Mouse (Mus musculus) midbrain, embryonic 13.5 days (tissue): ENCODE results near the gene Ifnl2. TPM values are rescaled to one million over a fixed set of nuclear protein-coding genes. Genes with fewer than 3 reads are reported as not detected.
A peak's percentile ranks its signal among the peaks of the same experiment; 100 is the strongest.
"Not testable (repeated sequence)": the region's sequence is repeated elsewhere in the genome, so short reads cannot be mapped to it uniquely, and the experiment has no call there.

Experiments used
- ATAC-seq: fragments of 200-750 bp; cut with Nextera tagmentation; 2 replicates; pipeline ENCODE4 v1.8.0; 2017; ENCODE audit warnings: mild to moderate bottlenecking, moderate TSS enrichment, moderate library complexity
- H3K27ac ChIP-seq: fragments of 300-500 bp; sonication (generic); 2 replicates; pipeline ENCODE4 v1.5.1; 2015; ENCODE audit warnings: inconsistent platforms, mild to moderate bottlenecking, moderate library complexity
- H3K27me3 ChIP-seq: fragments of 300-500 bp; sonication (generic); 2 replicates; pipeline ENCODE4 v1.6.1; 2015; ENCODE audit warnings: mild to moderate bottlenecking, inconsistent platforms
- H3K36me3 ChIP-seq: fragments of 300-500 bp; sonication (generic); 2 replicates; pipeline ENCODE4 v1.6.1; 2015; ENCODE audit warnings: mild to moderate bottlenecking, inconsistent platforms
- H3K4me1 ChIP-seq: fragments of 300-500 bp; sonication (generic); replicated peaks from 2 replicates; pipeline ENCODE4 v1.6.1; 2015; ENCODE audit warnings: inconsistent platforms
- H3K4me2 ChIP-seq: fragments of 300-500 bp; sonication (generic); replicated peaks from 2 replicates; pipeline ENCODE4 v1.6.1; 2015; ENCODE audit warnings: moderate library complexity, mild to moderate bottlenecking, inconsistent platforms
- H3K4me3 ChIP-seq: fragments of 300-500 bp; sonication (generic); replicated peaks from 2 replicates; pipeline ENCODE4 v1.5.1; 2015; ENCODE audit warnings: mild to moderate bottlenecking, inconsistent platforms
- H3K9ac ChIP-seq: fragments of 300-500 bp; sonication (generic); replicated peaks from 2 replicates; pipeline ENCODE4 v1.6.1; 2015; ENCODE audit warnings: mild to moderate bottlenecking, inconsistent platforms
- H3K9me3 ChIP-seq: fragments of 300-500 bp; sonication (generic); 2 replicates; pipeline ENCODE4 v1.6.1; 2016; ENCODE audit warnings: mild to moderate bottlenecking, inconsistent platforms
- WGBS: fragments of 180-500 bp; shearing (Covaris S2); methylation state at CpG from one replicate; pipeline ENCODE4 v1.1.7; 2015; 5-methylcytosine and 5-hydroxymethylcytosine counted together
- polyA plus RNA-seq: library from polyadenylated mRNA; unstranded; fragments of >200 nt; fragmentation: Nextera tagmentation; extraction: Ambion mirVana; gene quantifications from 2 replicates; pipeline ENCODE4 v1.2.1, GENCODE M21; 2015

Ifnl2 gene
- polyA plus RNA-seq, 1 experiment from 2014 or later: not detected

- Histone ChIP-seq H3K27me3 (peaks cover 55% of the 10 kb centered on the region), H3K4me2 (peak overlapping the region; percentile 50), H3K4me3 (peak overlapping the region; percentile 23), H3K4me1 (peaks cover 24% of the 10 kb centered on the region), H3K27ac (no peak overlapping the region), H3K36me3 (no peaks in the 10 kb centered on the region), H3K9ac (no peak overlapping the region), H3K9me3 (no peaks in the 10 kb centered on the region)
- ATAC-seq: peak; percentile 54
- 1% methylated on average over 23 of the region's 27 CpGs for WGBS
These were observed 33.9 kb upstream of the Ifnl2 start for GRCm38 (mm10) chr7:28544051-28544601.

DNA sequence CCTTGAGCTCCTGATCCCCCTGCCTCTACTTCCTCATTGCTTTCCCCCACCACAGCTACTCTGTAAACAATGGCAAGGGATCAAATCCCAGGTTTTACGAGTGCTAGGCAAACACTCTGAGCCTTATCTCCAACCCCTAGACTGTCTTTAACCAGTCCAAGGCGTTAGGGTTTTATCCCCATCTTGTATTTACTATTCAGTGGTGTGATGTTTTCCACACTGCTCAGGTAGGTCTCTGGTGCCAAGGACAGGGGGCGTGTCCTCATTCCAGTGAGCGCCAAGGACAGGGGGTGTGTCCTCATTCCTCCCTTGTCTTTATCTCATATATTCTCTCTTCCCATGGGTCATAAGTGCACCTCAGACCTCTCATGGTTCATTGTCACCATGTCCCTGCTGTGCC is 30.3 kb upstream of the Ifnl2 start, which contains the start of gene Sycn:
Gene Sycn, plus strand, starts transcription at position 360 of the 400 bp plus-strand sequence.
- no peak for ATAC-seq
- H3K4me2 ChIP-seq: no peak within 1 kb of the TSS
- H3K27me3 ChIP-seq: peaks cover 22% of the 10 kb centered on the region
- no peaks in the 10 kb centered on the region for H3K9me3 ChIP-seq
- H3K9ac ChIP-seq: no peak within 1 kb of the TSS
- WGBS: 84% methylated on average over 4 of the region's 4 CpGs
- H3K27ac ChIP-seq: no peak within 1 kb of the TSS
- no peaks in the 10 kb centered on the region for H3K36me3 ChIP-seq
- peaks cover 9% of the 10 kb centered on the region; the same call in 1 of the 2 replicates for H3K4me1 ChIP-seq
- no peak within 1 kb of the TSS for H3K4me3 ChIP-seq

GRCm38 (mm10) chr7:28538886-28539285 is 28.6 kb upstream of the Ifnl2 start:
- WGBS: 98% methylated on average over 6 of the region's 6 CpGs
- H3K36me3 ChIP-seq, H3K27ac ChIP-seq, H3K4me1 ChIP-seq, H3K9ac ChIP-seq, H3K9me3 ChIP-seq, H3K27me3 ChIP-seq, H3K4me2 ChIP-seq, H3K4me3 ChIP-seq, ATAC-seq: not testable (repeated sequence)

GRCm38 (mm10) chr7:28532005-28532404 is 21.8 kb upstream of the Ifnl2 start:
- H3K9ac ChIP-seq: no peak overlapping the region
- H3K9me3 ChIP-seq: no peaks in the 10 kb centered on the region
- ATAC-seq: no peak
- no peak overlapping the region for H3K27ac ChIP-seq
- no peak overlapping the region for H3K4me2 ChIP-seq
- H3K27me3 ChIP-seq: no peaks in the 10 kb centered on the region; the same call in 1 of the 2 replicates
- no peaks in the 10 kb centered on the region for H3K36me3 ChIP-seq
- no peak overlapping the region for H3K4me3 ChIP-seq
- 71% methylated on average over 8 of the region's 8 CpGs for WGBS
- H3K4me1 ChIP-seq: no peaks in the 10 kb centered on the region

DNA sequence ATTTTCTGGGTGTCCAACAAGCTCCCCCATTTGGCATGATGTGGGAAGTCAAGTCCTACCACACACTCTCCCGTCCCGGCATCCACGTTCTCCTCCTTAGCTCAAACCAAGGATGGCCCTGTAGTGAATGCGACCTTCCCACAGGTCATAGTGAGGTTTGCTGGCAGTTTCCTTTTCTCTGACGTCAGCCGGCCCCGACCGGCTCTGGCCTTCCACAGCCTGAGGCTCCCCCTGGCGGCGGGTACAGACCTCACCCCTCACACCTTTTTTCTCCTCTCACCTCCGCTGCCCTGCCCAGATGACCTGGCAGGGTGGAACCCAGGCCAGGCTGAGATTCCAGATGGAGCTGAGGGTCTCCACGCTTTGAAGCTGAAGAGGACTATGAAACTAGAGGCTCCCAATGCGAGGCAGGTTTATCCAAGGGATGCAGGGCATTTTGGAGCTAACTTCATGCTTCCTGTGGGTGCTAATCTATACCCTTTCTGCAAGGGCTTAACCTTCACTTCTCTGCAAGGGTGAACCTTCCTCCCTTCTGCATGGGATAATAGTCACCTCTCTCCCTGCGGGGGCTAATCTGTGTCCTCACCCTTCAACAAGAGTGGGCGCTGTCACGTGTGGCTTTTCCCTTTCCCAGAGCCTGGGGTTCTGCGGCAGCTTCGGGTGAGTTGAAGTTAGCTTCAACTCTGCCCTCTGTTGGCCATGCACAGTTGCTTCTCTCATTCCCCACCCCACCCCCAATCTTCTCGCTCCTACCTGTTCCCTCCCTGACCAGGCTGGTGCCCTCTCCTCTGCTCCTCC is 17.9 kb upstream of the Ifnl2 start:
- ATAC-seq: no peak
- H3K27ac ChIP-seq: no peak overlapping the region

DNA sequence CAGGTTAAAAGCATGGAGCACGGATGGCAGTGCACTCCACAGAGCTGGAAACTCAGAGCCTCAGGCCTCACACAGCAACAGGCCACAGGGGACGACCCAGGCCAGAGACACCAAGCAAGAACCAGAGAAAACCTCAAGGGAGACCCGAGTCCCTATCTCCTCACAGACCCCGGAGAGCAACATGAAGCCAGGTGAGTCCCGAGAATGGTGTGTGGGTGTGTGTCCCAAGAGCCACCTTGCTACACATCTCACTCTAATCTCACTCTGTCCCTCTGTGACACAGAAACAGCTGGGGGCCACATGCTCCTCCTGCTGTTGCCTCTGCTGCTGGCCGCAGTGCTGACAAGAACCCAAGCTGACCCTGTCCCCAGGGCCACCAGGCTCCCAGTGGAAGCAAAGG is 12.3 kb upstream of the Ifnl2 start, which contains the start of gene Ifnl3:
Gene Ifnl3, plus strand, starts transcription at position 301 of the 400 bp plus-strand sequence.
- H3K9me3 ChIP-seq, H3K4me2 ChIP-seq, H3K9ac ChIP-seq, H3K4me1 ChIP-seq, H3K4me3 ChIP-seq, ATAC-seq, H3K27ac ChIP-seq, H3K27me3 ChIP-seq, H3K36me3 ChIP-seq: not testable (repeated sequence)
- 74% methylated on average over 5 of the region's 6 CpGs for WGBS

More for the DNA sequence above, 17.9 kb upstream of the Ifnl2 start:
- Histone ChIP-seq H3K4me1 (no peaks in the 10 kb centered on the region), H3K27me3 (no peaks in the 10 kb centered on the region; the same call in 1 of the 2 replicates), H3K4me3 (no peak overlapping the region), H3K36me3 (no peaks in the 10 kb centered on the region), H3K4me2 (no peak overlapping the region), H3K9ac (no peak overlapping the region), H3K9me3 (no peaks in the 10 kb centered on the region)
- 9% methylated on average over 19 of the region's 19 CpGs for WGBS

- Histone ChIP-seq H3K4me3 (no peak overlapping the region), H3K27me3 (0 out of 2 replicates have a peak, but pooled peaks cover under 1% of the 10 kb centered on the region), H3K9ac (no peak overlapping the region)
These were observed 1.2 kb upstream of the Ifnl2 start for GRCm38 (mm10) chr7:28511441-28511840.

GRCm38 (mm10) chr7:28509121-28509520 is 1.1 kb downstream of the Ifnl2 start:
- not testable (repeated sequence) for H3K9ac ChIP-seq, H3K36me3 ChIP-seq, ATAC-seq, H3K27ac ChIP-seq, H3K4me3 ChIP-seq, H3K4me1 ChIP-seq, H3K4me2 ChIP-seq, H3K27me3 ChIP-seq, H3K9me3 ChIP-seq
- WGBS: 81% methylated on average over 2 of the region's 2 CpGs

More at GRCm38 (mm10) chr7:28511441-28511840, 1.2 kb upstream of the Ifnl2 start:
- Histone ChIP-seq H3K4me1 (no peaks in the 10 kb centered on the region), H3K36me3 (no peaks in the 10 kb centered on the region), H3K27ac (no peak overlapping the region), H3K9me3 (no peaks in the 10 kb centered on the region), H3K4me2 (no peak overlapping the region)
- ATAC-seq: no peak
- 78% methylated on average over 8 of the region's 8 CpGs for WGBS

- Histone ChIP-seq H3K4me1 (no peaks in the 10 kb centered on the region), H3K4me3 (no peak overlapping the region), H3K9me3 (no peaks in the 10 kb centered on the region; the same call in 1 of the 2 replicates), H3K27ac (no peak overlapping the region), H3K27me3 (0 out of 2 replicates have a peak, but pooled peaks cover 9% of the 10 kb centered on the region), H3K9ac (no peak overlapping the region), H3K36me3 (no peaks in the 10 kb centered on the region), H3K4me2 (no peak overlapping the region)
- 12% methylated on average over 5 of the region's 5 CpGs for WGBS
- ATAC-seq: no peak
These were observed 4.7 kb downstream of the Ifnl2 start for GRCm38 (mm10) chr7:28505585-28505984.

DNA sequence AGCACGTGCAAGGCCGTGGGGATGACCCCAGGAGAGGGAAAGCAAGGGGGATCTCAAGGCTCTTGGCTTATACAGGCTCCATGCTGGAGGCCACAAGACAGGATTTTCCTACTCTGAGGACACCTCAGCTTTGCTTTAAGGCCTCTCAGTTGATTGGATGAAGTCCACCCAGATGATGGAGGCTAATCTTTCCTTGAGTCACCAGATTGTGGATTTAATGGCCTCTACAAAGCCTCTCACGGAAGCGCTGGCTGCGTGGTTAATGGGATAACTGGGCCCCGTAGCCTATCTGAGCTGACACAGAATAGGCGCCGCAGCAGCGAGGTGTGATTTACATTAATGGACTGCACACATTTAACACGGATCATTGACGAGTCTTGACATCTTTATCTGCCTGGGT is 14.8 kb downstream of the Ifnl2 start:
- peak; percentile 85 for ATAC-seq
- WGBS: 32% methylated on average over 11 of the region's 11 CpGs
- peaks cover 11% of the 10 kb centered on the region for H3K4me1 ChIP-seq
- peak overlapping the region; percentile 40; the same call in 1 of the 2 replicates for H3K27ac ChIP-seq
- H3K4me2 ChIP-seq: no peak overlapping the region; the same call in 1 of the 2 replicates
- 0 out of 2 replicates have a peak, but pooled peaks cover 13% of the 10 kb centered on the region for H3K27me3 ChIP-seq
- H3K9me3 ChIP-seq: 0 out of 2 replicates have a peak, but pooled peaks cover 2% of the 10 kb centered on the region
- no peak overlapping the region for H3K9ac ChIP-seq
- no peak overlapping the region for H3K4me3 ChIP-seq
- no peaks in the 10 kb centered on the region for H3K36me3 ChIP-seq

- Histone ChIP-seq H3K9ac (no peak overlapping the region), H3K4me1 (peaks cover 18% of the 10 kb centered on the region), H3K36me3 (no peaks in the 10 kb centered on the region), H3K27ac (no peak overlapping the region), H3K4me2 (no peak overlapping the region), H3K4me3 (no peak overlapping the region), H3K9me3 (no peaks in the 10 kb centered on the region), H3K27me3 (peaks cover 26% of the 10 kb centered on the region)
- WGBS: 90% methylated on average over 8 of the region's 8 CpGs
- no peak for ATAC-seq
These were observed 17.9 kb downstream of the Ifnl2 start for GRCm38 (mm10) chr7:28492310-28492709.

GRCm38 (mm10) chr7:28490903-28491302 is 19.4 kb downstream of the Ifnl2 start:
- Histone ChIP-seq H3K4me2 (0 out of 2 replicates have a peak overlapping the region, but pooled peaks have one; percentile 12), H3K4me1 (peaks cover 18% of the 10 kb centered on the region), H3K9me3 (no peaks in the 10 kb centered on the region), H3K4me3 (no peak overlapping the region), H3K36me3 (no peaks in the 10 kb centered on the region), H3K27me3 (peaks cover 30% of the 10 kb centered on the region), H3K9ac (no peak overlapping the region), H3K27ac (no peak overlapping the region)
- WGBS: 34% methylated on average over 14 of the region's 14 CpGs
- ATAC-seq: no peak
